Mouse (Mus musculus) hindbrain, embryonic 15.5 days (tissue): ENCODE measurements around the gene Zcchc3. TPM values are rescaled to one million over a fixed set of nuclear protein-coding genes. Genes with fewer than 3 reads are reported as not detected.

ENCODE experiments used
- ATAC-seq: fragments of 200-750 bp; cut with Nextera tagmentation; 2 replicates; pipeline ENCODE4 v1.8.0; 2017; ENCODE audit warnings: low read depth, moderate number of reproducible peaks, moderate TSS enrichment; ENCODE audit not compliant: low FRiP score
- H3K27ac ChIP-seq: fragments of 300-500 bp; sonication (generic); replicated peaks from 2 replicates; pipeline ENCODE4 v1.5.1; 2015; ENCODE audit warnings: mild to moderate bottlenecking, inconsistent platforms
- H3K27me3 ChIP-seq: fragments of 300-500 bp; sonication (generic); 2 replicates; pipeline ENCODE4 v1.6.1; 2015; ENCODE audit warnings: control low read depth, inconsistent platforms
- H3K36me3 ChIP-seq: fragments of 300-500 bp; sonication (generic); 2 replicates; pipeline ENCODE4 v1.6.1; 2015; ENCODE audit warnings: control low read depth, inconsistent platforms
- H3K4me1 ChIP-seq: fragments of 300-500 bp; sonication (generic); replicated peaks from 2 replicates; pipeline ENCODE4 v1.6.1; 2015; ENCODE audit warnings: control low read depth, inconsistent platforms
- H3K4me2 ChIP-seq: fragments of 300-500 bp; sonication (generic); 2 replicates; pipeline ENCODE4 v1.6.1; 2015; ENCODE audit warnings: moderate library complexity, mild to moderate bottlenecking, inconsistent platforms
- H3K4me3 ChIP-seq: fragments of 300-500 bp; sonication (generic); 2 replicates; pipeline ENCODE4 v1.5.1; 2015; ENCODE audit warnings: mild to moderate bottlenecking, inconsistent platforms
- H3K9ac ChIP-seq: fragments of 300-500 bp; sonication (generic); 2 replicates; pipeline ENCODE4 v1.6.1; 2015; ENCODE audit warnings: inconsistent platforms
- H3K9me3 ChIP-seq: fragments of 300-500 bp; sonication (generic); 2 replicates; pipeline ENCODE4 v1.6.1; 2016; ENCODE audit warnings: control low read depth, inconsistent platforms
- WGBS: fragments of 180-500 bp; shearing (Covaris S2); methylation state at CpG from one replicate; pipeline ENCODE4 v1.1.7; 2015; 5-methylcytosine and 5-hydroxymethylcytosine counted together
- polyA plus RNA-seq: library from polyadenylated mRNA; unstranded; fragments of >200 nt; fragmentation: Nextera tagmentation; extraction: Ambion mirVana; gene quantifications from 2 replicates; pipeline ENCODE4 v1.2.1, GENCODE M21; 2015

The Zcchc3 gene
- polyA plus RNA-seq, 1 experiment from 2014 or later: 18.6 TPM

- H3K27ac ChIP-seq: peak overlapping the region; percentile 100
- 1% methylated on average over 13 of the region's 13 CpGs for WGBS
- no peaks in the 10 kb centered on the region for H3K9me3 ChIP-seq
- ATAC-seq: 0 out of 2 replicates have a peak, but pooled peaks have one; percentile 0
- H3K36me3 ChIP-seq: no peaks in the 10 kb centered on the region
- peaks cover 34% of the 10 kb centered on the region for H3K4me1 ChIP-seq
- peak overlapping the region; percentile 75 for H3K4me3 ChIP-seq
- H3K9ac ChIP-seq: peak overlapping the region; percentile 86
- H3K4me2 ChIP-seq: peak overlapping the region; percentile 94
- no peaks in the 10 kb centered on the region for H3K27me3 ChIP-seq
Observed at GRCm38 (mm10) chr2:152399122-152399542, 15.7 kb downstream of the Zcchc3 start.

- H3K9me3 ChIP-seq: no peaks in the 10 kb centered on the region
- H3K9ac ChIP-seq: peak overlapping the region; percentile 86
- no peaks in the 10 kb centered on the region for H3K36me3 ChIP-seq
- H3K4me1 ChIP-seq: peaks cover 38% of the 10 kb centered on the region
- H3K4me2 ChIP-seq: peak overlapping the region; percentile 94
- peak overlapping the region; percentile 75 for H3K4me3 ChIP-seq
- H3K27me3 ChIP-seq: no peaks in the 10 kb centered on the region
- H3K27ac ChIP-seq: peak overlapping the region; percentile 100
- WGBS: 0% methylated on average over 38 of the region's 38 CpGs
- peak; percentile 79 for ATAC-seq
Observed at GRCm38 (mm10) chr2:152398691-152399090, 16.1 kb downstream of the Zcchc3 start.

GRCm38 (mm10) chr2:152397680-152398435 is 17.0 kb downstream of the Zcchc3 start, which contains the start of gene Sox12:
TSS of gene Sox12 (minus strand) at chr2:152398063.
- Histone ChIP-seq H3K9me3 (no peaks in the 10 kb centered on the region), H3K9ac (peak within 1 kb of the TSS; percentile 86), H3K4me1 (peaks cover 44% of the 10 kb centered on the region), H3K36me3 (no peaks in the 10 kb centered on the region), H3K27ac (peak within 1 kb of the TSS; percentile 100), H3K27me3 (no peaks in the 10 kb centered on the region), H3K4me3 (peak within 1 kb of the TSS; percentile 75), H3K4me2 (peak within 1 kb of the TSS; percentile 94)
- peak; percentile 68 for ATAC-seq
- WGBS: under 1% methylated on average over 89 of the region's 104 CpGs

- no peaks in the 10 kb centered on the region for H3K27me3 ChIP-seq
- under 1% methylated on average over 59 of the region's 77 CpGs for WGBS
- peak overlapping the region; percentile 86 for H3K9ac ChIP-seq
- no peaks in the 10 kb centered on the region for H3K9me3 ChIP-seq
- no peaks in the 10 kb centered on the region for H3K36me3 ChIP-seq
- peak overlapping the region; percentile 100 for H3K27ac ChIP-seq
- H3K4me3 ChIP-seq: peak overlapping the region; percentile 75
- peaks cover 44% of the 10 kb centered on the region for H3K4me1 ChIP-seq
- ATAC-seq: peak; percentile 4; the same call in 1 of the 2 replicates
- H3K4me2 ChIP-seq: peak overlapping the region; percentile 94
Observed at GRCm38 (mm10) chr2:152397004-152397589, 17.7 kb downstream of the Zcchc3 start.

- Histone ChIP-seq H3K27me3 (no peaks in the 10 kb centered on the region), H3K9ac (peak overlapping the region; percentile 86), H3K4me3 (peak overlapping the region; percentile 75), H3K27ac (peak overlapping the region; percentile 100), H3K9me3 (no peaks in the 10 kb centered on the region), H3K4me1 (peaks cover 44% of the 10 kb centered on the region), H3K36me3 (no peaks in the 10 kb centered on the region), H3K4me2 (peak overlapping the region; percentile 94)
- under 1% methylated on average over 43 of the region's 46 CpGs for WGBS
- peak; percentile 74 for ATAC-seq
Observed at GRCm38 (mm10) chr2:152396110-152397003, 18.5 kb downstream of the Zcchc3 start.

GRCm38 (mm10) chr2:152395271-152395920 is 19.4 kb downstream of the Zcchc3 start:
- H3K9ac ChIP-seq: peak overlapping the region; percentile 86
- H3K9me3 ChIP-seq: no peaks in the 10 kb centered on the region
- H3K36me3 ChIP-seq: no peaks in the 10 kb centered on the region
- H3K27ac ChIP-seq: peak overlapping the region; percentile 100
- no peak for ATAC-seq
- WGBS: 27% methylated on average over 13 of the region's 13 CpGs
- no peaks in the 10 kb centered on the region for H3K27me3 ChIP-seq
- peaks cover 41% of the 10 kb centered on the region for H3K4me1 ChIP-seq
- H3K4me2 ChIP-seq: peak overlapping the region; percentile 94
- peak overlapping the region; percentile 75 for H3K4me3 ChIP-seq

- peak overlapping the region; percentile 94 for H3K4me2 ChIP-seq
- no peaks in the 10 kb centered on the region for H3K27me3 ChIP-seq
- ATAC-seq: no peak
- WGBS: 59% methylated on average over 9 of the region's 9 CpGs
- peaks cover 27% of the 10 kb centered on the region for H3K4me1 ChIP-seq
- H3K9ac ChIP-seq: no peak overlapping the region
- no peaks in the 10 kb centered on the region for H3K36me3 ChIP-seq
- no peak overlapping the region for H3K27ac ChIP-seq
- H3K9me3 ChIP-seq: no peaks in the 10 kb centered on the region
- peak overlapping the region; percentile 75; the same call in 1 of the 2 replicates for H3K4me3 ChIP-seq
Observed at GRCm38 (mm10) chr2:152393225-152394017, 21.4 kb downstream of the Zcchc3 start.

- H3K9me3 ChIP-seq: no peaks in the 10 kb centered on the region
- 15% methylated on average over 3 of the region's 3 CpGs for WGBS
- H3K4me1 ChIP-seq: peaks cover 27% of the 10 kb centered on the region
- no peak overlapping the region for H3K27ac ChIP-seq
- no peak for ATAC-seq
- H3K9ac ChIP-seq: no peak overlapping the region
- no peak overlapping the region for H3K4me3 ChIP-seq
- no peaks in the 10 kb centered on the region for H3K36me3 ChIP-seq
- H3K27me3 ChIP-seq: no peaks in the 10 kb centered on the region
- no peak overlapping the region for H3K4me2 ChIP-seq
Observed at GRCm38 (mm10) chr2:152392786-152393185, 22.0 kb downstream of the Zcchc3 start.

GRCm38 (mm10) chr2:152384191-152384590 is 30.6 kb downstream of the Zcchc3 start:
- no peak overlapping the region for H3K27ac ChIP-seq
- 82% methylated on average over 4 of the region's 4 CpGs for WGBS
- H3K4me1 ChIP-seq: no peaks in the 10 kb centered on the region
- no peaks in the 10 kb centered on the region for H3K27me3 ChIP-seq
- H3K9me3 ChIP-seq: no peaks in the 10 kb centered on the region
- ATAC-seq: no peak
- no peaks in the 10 kb centered on the region for H3K36me3 ChIP-seq
- no peak overlapping the region for H3K4me3 ChIP-seq
- no peak overlapping the region for H3K4me2 ChIP-seq
- H3K9ac ChIP-seq: no peak overlapping the region

GRCm38 (mm10) chr2:152376345-152376741 is 38.5 kb downstream of the Zcchc3 start, which contains the start of gene Nrsn2:
TSS of gene Nrsn2 (minus strand) at chr2:152376638.
- ATAC-seq: peak; percentile 84

More at GRCm38 (mm10) chr2:152376345-152376741, 38.5 kb downstream of the Zcchc3 start, which contains the start of gene Nrsn2:
- Histone ChIP-seq H3K9me3 (no peaks in the 10 kb centered on the region), H3K4me3 (peak within 1 kb of the TSS; percentile 42), H3K4me2 (peak within 1 kb of the TSS; percentile 64), H3K27ac (peak within 1 kb of the TSS; percentile 92), H3K27me3 (no peaks in the 10 kb centered on the region), H3K9ac (peak within 1 kb of the TSS; percentile 51), H3K36me3 (no peaks in the 10 kb centered on the region), H3K4me1 (peaks cover 26% of the 10 kb centered on the region)
- WGBS: 1% methylated on average over 16 of the region's 16 CpGs
